In the genomic region with DNA sequence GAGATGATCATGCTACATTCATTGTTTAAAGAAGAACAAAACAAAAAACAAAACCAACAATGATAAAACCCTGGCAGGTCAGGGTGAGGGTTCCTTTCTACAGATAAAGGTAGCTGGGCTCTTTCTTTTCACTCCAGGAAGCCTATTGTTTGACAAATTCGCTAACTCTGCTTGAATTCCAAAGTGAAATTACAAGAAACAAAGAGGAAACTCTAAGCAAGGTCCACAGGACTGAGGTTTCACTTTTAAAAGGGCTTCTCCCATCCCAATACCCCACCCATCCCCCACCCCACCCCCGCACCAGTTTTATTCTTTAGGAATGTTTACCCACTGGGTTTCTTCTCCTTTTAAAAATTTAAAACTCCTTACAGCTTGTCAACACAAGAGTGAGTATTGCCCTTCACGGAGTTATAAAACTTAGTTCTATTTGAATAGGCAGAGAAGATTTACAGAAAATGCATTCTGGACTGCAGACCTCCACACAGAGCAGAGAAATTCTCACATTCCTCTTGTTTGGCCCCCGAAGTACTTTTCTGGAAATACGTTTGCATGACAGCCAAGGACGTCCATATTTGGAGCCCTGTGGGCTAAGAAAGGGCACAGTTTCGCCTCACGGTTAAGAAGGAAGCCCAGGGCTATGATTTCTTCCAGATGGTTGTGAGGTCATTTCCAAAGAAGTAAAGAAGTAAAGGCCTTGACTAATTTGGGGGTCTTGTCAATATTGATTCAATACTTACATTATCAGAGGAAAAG, we compare ENCODE assay signal across 9 mouse cellular contexts. TPM values are rescaled to one million over a fixed set of nuclear protein-coding genes. Genes with fewer than 3 reads are reported as not detected.
DNase-seq lines count a peak whose midpoint lies in the region; ATAC-seq lines count a peak whose summit lies in the region.
"Had no signal": no experiment of that assay in that cellular context is flagged by ENCODE, and none has a peak within 500 bp of the region (broad histone marks: within the 10 kb centered on the region; RNA-seq: fewer than 3 reads in every experiment).

No protein-coding gene starts in this region.

- no peak for DNase-seq in heart, postnatal 4 days
- DNase-seq in CD4-positive helper T cell, adult 2 months (ENCODE audit: low read depth, low spot score) = peak; percentile 22
- DNase-seq in urinary bladder, postnatal 10 days (ENCODE audit: low spot score) = no peak
- DNase-seq in adrenal gland, postnatal 14 days = no peak
- DNase-seq: thymus, postnatal 4 days had no signal

- no peak for ATAC-seq in heart, embryonic 15.5 days (replicated peaks; ENCODE audit: insufficient number of reproducible peaks, insufficient read depth, low FRiP score, low read depth)
- no peak for ATAC-seq in limb, embryonic 12.5 days (ENCODE audit: insufficient number of reproducible peaks, insufficient read depth, low FRiP score, low TSS enrichment, low read depth)
- no peak for ATAC-seq in forebrain, embryonic 16.5 days

- H3K27ac ChIP-seq in heart, embryonic 15.5 days = peak overlapping the region; percentile 62
- H3K27ac ChIP-seq in brown adipose tissue, adult 24 weeks (replicated peaks; ENCODE audit: low read depth, low read length) = peak overlapping the region; percentile 47
- H3K27ac ChIP-seq in limb, embryonic 12.5 days = peak overlapping the region; percentile 78
- no peak overlapping the region for H3K27ac ChIP-seq in forebrain, embryonic 16.5 days (ENCODE audit: low read length)

- no peak overlapping the region for H3K9ac ChIP-seq in heart, embryonic 15.5 days
- no peak overlapping the region for H3K9ac ChIP-seq in limb, embryonic 12.5 days (replicated peaks)
- H3K9ac ChIP-seq in forebrain, embryonic 16.5 days (replicated peaks; ENCODE audit: low read depth, low read length) = no peak overlapping the region

- no peaks in the 10 kb centered on the region for H3K9me3 ChIP-seq in heart, embryonic 15.5 days (replicated peaks)
- no peaks in the 10 kb centered on the region for H3K9me3 ChIP-seq in limb, embryonic 12.5 days
- no peaks in the 10 kb centered on the region for H3K9me3 ChIP-seq in forebrain, embryonic 16.5 days (ENCODE audit: control insufficient read depth, low read length)

- H3K4me2 ChIP-seq in heart, embryonic 15.5 days = peak overlapping the region; percentile 37
- peak overlapping the region; percentile 21; the same call in 1 of the 2 replicates for H3K4me2 ChIP-seq in limb, embryonic 12.5 days
- no peak overlapping the region for H3K4me2 ChIP-seq in forebrain, embryonic 16.5 days (ENCODE audit: low read length)

- no peaks in the 10 kb centered on the region for H3K27me3 ChIP-seq in heart, embryonic 15.5 days
- H3K27me3 ChIP-seq in limb, embryonic 12.5 days = no peaks in the 10 kb centered on the region
- no peaks in the 10 kb centered on the region for H3K27me3 ChIP-seq in forebrain, embryonic 16.5 days (replicated peaks; ENCODE audit: control insufficient read depth, insufficient read depth, low read length)

- peaks cover 20% of the 10 kb centered on the region for H3K4me1 ChIP-seq in heart, embryonic 15.5 days (replicated peaks)
- peaks cover 7% of the 10 kb centered on the region; the same call in 1 of the 2 replicates for H3K4me1 ChIP-seq in brown adipose tissue, adult 24 weeks (ENCODE audit: control insufficient read depth, insufficient read depth, insufficient read length, low read length)
- peaks cover 16% of the 10 kb centered on the region for H3K4me1 ChIP-seq in limb, embryonic 12.5 days (replicated peaks)
- H3K4me1 ChIP-seq in forebrain, embryonic 16.5 days (replicated peaks; ENCODE audit: control insufficient read depth, insufficient read depth, low read length) = no peaks in the 10 kb centered on the region

- 25% methylated on average over 8 of the region's 8 CpGs for WGBS in heart, embryonic 15.5 days
- WGBS in limb, embryonic 12.5 days = 9% methylated on average over 8 of the region's 8 CpGs
- 22% methylated on average over 8 of the region's 8 CpGs for WGBS in forebrain, embryonic 16.5 days

- H3K4me3 ChIP-seq in heart, embryonic 15.5 days = no peak overlapping the region
- no peak overlapping the region for H3K4me3 ChIP-seq in brown adipose tissue, adult 24 weeks (ENCODE audit: insufficient read depth, low read depth, low read length)
- no peak overlapping the region for H3K4me3 ChIP-seq in limb, embryonic 12.5 days (replicated peaks)
- no peak overlapping the region for H3K4me3 ChIP-seq in forebrain, embryonic 16.5 days (replicated peaks; ENCODE audit: low read length)

- H3K36me3 ChIP-seq in heart, embryonic 15.5 days = no peaks in the 10 kb centered on the region
- H3K36me3 ChIP-seq in limb, embryonic 12.5 days = no peaks in the 10 kb centered on the region
- H3K36me3 ChIP-seq in forebrain, embryonic 16.5 days (ENCODE audit: control insufficient read depth, insufficient read depth) = no peaks in the 10 kb centered on the region

RNA-seq across cellular contexts. Expression of gene Il6st, which starts 47.3 kb away (rescaled TPM):
- polyA plus RNA-seq in heart, embryonic 15.5 days (2015; fragmentation: Nextera tagmentation; extraction: Ambion mirVana) = 40.1 and 47.7 TPM in 2 replicates
- total RNA-seq in heart, postnatal 4 days (2021) = 100 to 1,000 TPM; 149 to 157 TPM
- polyA plus RNA-seq in brown adipose tissue, adult 24 weeks (2012; ENCODE audit: insufficient read depth, insufficient read length, missing spikeins) = 38.2 and 43.1 TPM in 2 replicates
- 25.7 and 31.1 TPM in 2 replicates for polyA plus RNA-seq in limb, embryonic 12.5 days (2016; fragmentation: Nextera tagmentation; extraction: Ambion mirVana)
- 300 and 308 TPM in 2 replicates for total RNA-seq in adrenal gland, postnatal 14 days (2021)
- 14.7 and 15.0 TPM in 2 replicates for polyA plus RNA-seq in forebrain, embryonic 16.5 days (2015; fragmentation: Nextera tagmentation; extraction: Ambion mirVana)
